Mouse (Mus musculus) heart, adult 2 months (tissue): Measurements from ENCODE around the gene Fndc5.

Experiments
- EP300 ChIP-seq: fragments of 200-500 bp; IDR thresholded peaks from 2 replicates; pipeline ENCODE4 v1.6.1; 2011; ENCODE audit warnings: low read depth, low read length, control low read depth; ENCODE audit not compliant: insufficient read depth
- POLR2A ChIP-seq: fragments of 200-500 bp; IDR thresholded peaks from 2 replicates; pipeline ENCODE4 v1.6.1; 2011; ENCODE audit warnings: mild to moderate bottlenecking, low read depth, low read length, control low read depth; ENCODE audit not compliant: insufficient read depth

- TF ChIP-seq POLR2A (no peak), EP300 (no peak)
These were observed at the start of gene Fndc5 for GRCm38 (mm10) chr4:129136579-129137391.
